Mouse (Mus musculus): ENCODE results near the gene Zfp512.
"Not testable (repeated sequence)": the region's sequence is repeated elsewhere in the genome, so short reads cannot be mapped to it uniquely, and the experiment has no call there.

Gene Zfp512

DNA sequence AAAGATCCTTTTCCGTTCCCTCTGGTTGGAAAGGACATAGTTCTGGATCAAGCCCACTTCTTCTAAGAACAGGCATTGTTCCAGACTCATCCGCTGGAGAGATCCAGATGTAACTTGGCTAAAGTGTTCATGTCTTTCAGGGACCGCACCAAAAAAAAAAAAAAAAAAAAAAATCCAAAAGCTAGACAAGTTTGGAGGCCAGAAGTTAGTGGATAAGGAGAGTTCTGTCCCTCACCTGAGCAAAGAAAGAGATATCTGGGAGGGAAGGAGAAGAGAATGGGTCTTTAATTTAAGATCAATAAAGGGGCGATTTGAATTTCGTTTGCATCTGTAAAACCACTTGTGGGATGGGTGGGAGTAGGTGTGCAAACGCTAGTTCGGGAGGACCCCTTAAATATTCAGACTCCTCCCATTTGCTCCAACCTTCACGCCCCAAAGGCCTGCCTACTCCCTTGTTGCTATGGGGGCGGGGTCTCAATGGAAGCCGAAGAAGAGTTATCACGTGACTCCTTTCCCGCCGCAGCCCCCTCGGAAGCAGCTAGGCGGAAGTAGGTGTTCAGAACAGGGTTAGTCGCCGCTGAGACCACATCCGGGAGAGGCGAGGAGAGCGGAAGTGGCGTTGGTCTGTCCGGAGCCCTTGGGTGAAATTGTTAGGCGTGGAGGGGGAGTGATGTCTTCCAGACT, at the start of gene Zfp512:
TSS of gene Zfp512 (plus strand) at position 554 of the 684 bp plus-strand sequence.
- DNase-seq (ENCODE audit: low spot score): peak; percentile 96

DNA sequence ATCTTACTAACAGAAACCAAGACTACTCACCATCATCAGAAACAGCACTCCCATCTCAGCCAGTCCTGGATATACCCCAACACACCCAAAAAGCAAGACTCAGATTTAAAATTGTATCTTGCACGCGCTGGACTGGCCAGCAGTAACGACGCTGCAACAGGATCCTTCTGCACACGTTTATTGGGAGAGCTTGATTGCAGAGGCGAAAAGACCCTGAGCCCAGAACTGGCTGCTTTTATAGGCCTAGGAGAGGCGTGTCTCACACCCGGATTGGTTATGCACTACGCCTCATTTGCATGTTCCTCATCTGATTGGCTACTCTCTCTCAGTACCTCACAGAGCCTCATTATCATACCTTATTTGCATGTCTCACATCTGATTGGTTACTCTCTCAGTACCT, 17.5 kb upstream of the Zfp512 start:
- not testable (repeated sequence) for DNase-seq (ENCODE audit: low spot score)

- DNase-seq (ENCODE audit: low spot score): peak; percentile 41
Measured at GRCm38 (mm10) chr5:31451336-31451735, 895 bp upstream of the Zfp512 start.

- DNase-seq (ENCODE audit: low spot score): no peak
Measured at GRCm38 (mm10) chr5:31452562-31452878, 289 bp downstream of the Zfp512 start.

- peak; percentile 9 for DNase-seq (ENCODE audit: low spot score)
Measured at GRCm38 (mm10) chr5:31452886-31453410, 717 bp downstream of the Zfp512 start.

DNA sequence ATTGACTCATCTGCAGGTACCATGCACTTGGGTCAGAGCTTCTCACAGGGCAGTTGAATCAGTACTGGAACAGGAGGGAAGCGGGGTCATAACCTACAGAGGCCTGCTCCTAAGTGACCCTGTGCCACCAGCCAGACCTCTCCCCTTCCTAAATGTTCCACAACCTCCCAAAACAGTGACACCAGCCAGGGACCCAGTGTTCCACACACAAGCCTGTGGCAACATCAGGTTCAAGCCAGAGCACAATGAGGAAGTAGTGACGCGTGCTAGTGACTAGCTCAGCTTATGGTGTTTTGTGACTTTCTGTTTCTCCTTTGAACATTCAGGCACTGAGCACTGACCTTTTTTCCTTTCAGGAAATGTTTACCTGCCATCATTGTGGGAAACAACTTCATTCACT, 15.6 kb downstream of the Zfp512 start:
- DNase-seq (ENCODE audit: low spot score): no peak

DNA sequence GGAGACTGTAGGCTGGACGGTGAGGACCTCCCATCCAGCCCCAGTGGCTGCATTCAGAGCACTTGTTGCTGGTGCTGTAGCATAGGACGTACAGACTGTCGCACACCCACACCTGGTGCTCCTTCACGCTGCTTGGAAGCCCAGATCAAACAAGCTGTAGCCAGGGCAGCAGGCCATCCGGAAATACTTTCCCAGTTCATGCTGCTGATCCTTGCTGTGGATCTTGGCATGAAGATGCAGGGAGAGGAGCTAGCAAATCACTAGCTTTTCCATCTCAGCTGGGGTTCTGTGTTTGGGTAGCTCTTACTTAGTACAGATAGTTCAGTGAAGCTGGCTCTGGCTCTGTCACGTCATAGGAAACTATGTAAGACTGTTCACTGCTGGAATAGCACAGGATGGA, 17.5 kb downstream of the Zfp512 start:
- DNase-seq (ENCODE audit: low spot score): no peak

DNA sequence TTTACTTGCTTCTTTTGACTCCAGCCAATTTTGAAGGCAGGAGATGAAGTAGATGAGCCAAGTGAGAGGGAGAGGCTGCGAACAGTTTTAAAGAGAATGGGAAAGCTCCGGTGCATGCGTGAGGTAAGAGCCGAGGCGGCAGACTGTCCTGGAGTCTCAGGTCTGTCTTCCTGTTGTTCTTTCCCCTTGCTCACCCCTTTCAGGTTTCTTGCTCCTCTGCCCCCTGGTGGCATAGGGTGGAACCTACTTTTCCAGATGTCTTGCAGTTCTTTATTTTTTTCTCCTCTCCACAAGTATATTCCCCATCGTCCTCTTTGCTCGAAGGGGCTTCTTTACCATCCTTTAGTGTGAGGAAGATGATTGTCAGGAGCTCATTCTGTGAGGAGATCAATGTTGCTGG, 18.1 kb downstream of the Zfp512 start:
- DNase-seq (ENCODE audit: low spot score): peak; percentile 51

GRCm38 (mm10) chr5:31480536-31480935, 28.3 kb downstream of the Zfp512 start:
- DNase-seq (ENCODE audit: low spot score): no peak

GRCm38 (mm10) chr5:31485440-31485839, 33.2 kb downstream of the Zfp512 start, which contains the start of gene 4930548H24Rik:
TSS of gene 4930548H24Rik (plus strand) at chr5:31485740.
- no peak for DNase-seq (ENCODE audit: low spot score)

DNA sequence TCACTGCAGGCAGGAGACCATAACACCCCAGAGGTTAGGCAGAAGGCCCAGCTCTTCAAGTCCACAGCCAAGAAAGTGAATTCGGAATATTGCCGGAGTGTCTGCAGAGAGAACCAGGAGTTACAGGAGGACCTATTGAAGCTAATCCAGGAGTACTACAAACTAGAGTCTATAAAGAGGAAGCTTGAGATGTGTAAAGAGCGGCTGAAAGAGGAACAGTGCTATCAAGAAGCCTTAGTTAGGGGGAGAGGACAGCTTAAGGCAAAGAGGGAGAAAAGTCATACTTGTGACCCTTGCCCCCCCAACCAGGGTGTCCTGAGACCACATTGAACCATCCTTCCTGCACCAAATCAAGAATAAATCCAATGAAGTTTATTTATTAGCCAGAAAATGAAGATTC, 35.7 kb downstream of the Zfp512 start:
- DNase-seq (ENCODE audit: low spot score): no peak

GRCm38 (mm10) chr5:31489116-31489769, 37.0 kb downstream of the Zfp512 start:
- no peak for DNase-seq (ENCODE audit: low spot score)

DNA sequence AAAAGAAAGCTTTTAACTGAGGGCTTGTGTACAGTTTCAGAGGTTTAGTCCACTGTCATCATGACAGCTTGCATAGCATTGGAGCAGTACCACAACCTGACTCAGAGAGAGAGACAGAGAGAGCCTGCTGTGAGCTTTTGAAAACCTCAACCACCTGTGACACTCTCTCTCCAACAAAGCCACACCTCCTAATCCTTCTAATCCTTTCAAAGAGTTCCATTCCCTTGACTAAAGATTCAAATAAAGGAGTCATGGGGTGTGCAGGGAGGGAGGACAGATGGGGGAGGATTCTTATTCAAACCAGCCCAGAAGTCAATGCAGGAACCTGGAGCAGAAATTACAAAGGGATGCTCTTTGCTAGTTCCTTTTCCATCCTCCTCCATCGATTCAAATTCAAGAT, 39.8 kb downstream of the Zfp512 start:
- DNase-seq (ENCODE audit: low spot score): no peak

DNA sequence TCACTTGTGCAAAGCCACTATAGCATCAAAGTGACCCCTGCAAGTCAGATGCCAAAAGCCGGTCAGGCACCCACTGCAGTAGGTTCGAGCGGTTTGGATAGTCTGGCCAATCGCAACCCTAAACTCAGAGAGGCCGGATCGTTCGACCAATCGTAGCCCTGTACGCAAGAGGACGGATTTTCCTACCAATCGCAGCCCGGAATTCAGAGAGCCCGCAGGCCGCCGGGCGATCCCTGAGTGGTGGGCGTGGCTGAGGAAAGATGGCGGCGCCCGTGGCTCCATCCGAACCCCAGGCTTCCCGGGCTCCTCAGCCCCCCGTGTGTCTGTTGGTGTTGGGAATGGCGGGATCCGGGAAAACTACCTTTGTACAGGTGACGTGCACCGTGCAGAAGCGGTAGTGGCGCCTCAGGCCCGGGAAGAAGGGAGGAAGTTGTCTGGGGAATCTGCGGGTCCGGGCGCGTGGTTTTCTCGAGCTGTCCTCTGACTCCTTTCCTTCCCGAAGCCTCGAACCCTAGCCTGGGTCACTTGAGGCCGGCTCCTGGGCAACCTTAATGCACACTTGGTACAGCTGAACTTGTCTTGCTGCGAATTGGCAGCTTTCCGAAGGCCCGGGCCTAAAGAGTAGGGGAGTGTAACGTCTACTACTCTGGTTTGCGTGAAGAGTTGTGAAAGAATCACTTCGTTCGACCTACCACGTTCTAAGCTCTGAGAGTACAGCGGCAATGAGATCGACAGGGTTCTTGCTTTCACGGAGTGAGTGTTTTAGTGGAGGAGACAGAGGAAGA, 42.5 kb downstream of the Zfp512 start, which contains the start of gene Gpn1:
TSS of gene Gpn1 (plus strand) at position 229 of the 785 bp plus-strand sequence.
- peak; percentile 91 for DNase-seq (ENCODE audit: low spot score)

DNA sequence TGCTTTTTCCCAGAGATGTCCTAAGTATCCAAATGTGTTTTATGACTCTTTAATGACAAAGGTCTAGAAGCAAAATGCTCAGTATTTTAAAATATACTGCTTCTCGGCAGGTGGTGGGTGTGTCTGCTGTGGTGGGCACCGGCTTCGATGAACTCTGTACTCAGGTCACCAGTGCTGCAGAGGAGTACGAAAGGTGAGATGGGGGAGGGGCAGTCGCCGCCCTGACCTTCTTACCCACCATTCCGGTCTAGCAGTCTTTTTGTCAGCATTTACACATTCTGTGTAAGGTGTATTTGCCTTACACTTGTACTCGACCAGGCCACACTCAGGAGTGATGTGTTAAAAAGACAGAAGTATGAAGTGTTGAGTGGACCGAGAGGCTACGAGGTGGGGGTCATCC, 52.6 kb downstream of the Zfp512 start:
- DNase-seq (ENCODE audit: low spot score): no peak

- no peak for DNase-seq (ENCODE audit: low spot score)
Measured at GRCm38 (mm10) chr5:31512481-31512880, 60.2 kb downstream of the Zfp512 start.

- DNase-seq (ENCODE audit: low spot score): no peak
Measured at GRCm38 (mm10) chr5:31520556-31520955, 68.3 kb downstream of the Zfp512 start.

- DNase-seq (ENCODE audit: low spot score): peak; percentile 86
Measured at GRCm38 (mm10) chr5:31526354-31527116, 74.3 kb downstream of the Zfp512 start, which contains the start of gene Slc4a1ap. TSS of gene Slc4a1ap (plus strand) at chr5:31526995.

DNA sequence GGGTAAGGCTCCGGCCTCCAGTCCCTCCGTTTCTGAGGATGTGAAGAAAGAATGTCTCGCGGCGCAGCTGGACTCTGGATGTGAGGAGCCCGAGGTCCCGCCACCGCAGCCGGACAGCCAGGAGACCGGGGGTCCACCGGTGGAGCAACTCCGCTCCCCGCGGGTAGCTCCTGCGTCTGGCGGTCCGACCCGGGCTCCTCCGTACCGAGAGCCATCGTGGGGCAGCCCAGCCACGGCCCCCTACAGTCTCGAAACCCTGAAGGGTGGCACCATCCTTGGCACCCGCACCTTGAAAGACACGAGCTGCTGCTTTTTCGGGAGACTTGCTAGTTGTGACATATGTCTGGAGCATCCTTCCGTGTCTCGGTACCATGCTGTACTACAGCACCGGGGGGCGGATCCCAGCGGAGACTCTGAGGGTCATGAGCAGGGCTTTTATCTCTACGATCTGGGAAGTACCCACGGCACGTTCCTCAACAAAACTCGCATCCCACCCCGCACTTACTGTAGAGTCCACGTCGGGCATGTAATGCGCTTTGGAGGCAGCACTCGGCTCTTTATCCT, 75.0 kb downstream of the Zfp512 start:
- no peak for DNase-seq (ENCODE audit: low spot score)

DNA sequence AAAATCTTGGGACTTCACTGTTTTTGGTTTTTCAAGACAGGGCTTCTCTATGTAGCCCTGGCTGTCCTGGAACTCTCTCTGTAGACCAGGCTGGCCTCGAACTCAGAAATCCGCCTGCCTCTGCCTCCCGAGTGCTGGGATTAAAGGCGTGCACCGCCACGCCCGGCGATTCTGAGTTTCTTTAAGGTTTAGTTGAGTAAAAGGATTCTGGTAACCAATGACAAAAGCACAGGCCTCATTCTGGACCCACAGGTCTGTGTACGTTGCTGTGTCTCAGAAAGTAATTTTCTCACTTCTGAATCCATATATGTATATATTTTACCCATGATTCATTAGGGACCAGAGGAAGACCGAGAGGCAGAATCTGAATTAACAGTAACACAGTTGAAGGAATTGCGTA, 75.5 kb downstream of the Zfp512 start, which contains the start of gene Supt7l:
TSS of gene Supt7l (minus strand) at position 101 of the 400 bp plus-strand sequence.
- DNase-seq (ENCODE audit: low spot score): not testable (repeated sequence)

DNA sequence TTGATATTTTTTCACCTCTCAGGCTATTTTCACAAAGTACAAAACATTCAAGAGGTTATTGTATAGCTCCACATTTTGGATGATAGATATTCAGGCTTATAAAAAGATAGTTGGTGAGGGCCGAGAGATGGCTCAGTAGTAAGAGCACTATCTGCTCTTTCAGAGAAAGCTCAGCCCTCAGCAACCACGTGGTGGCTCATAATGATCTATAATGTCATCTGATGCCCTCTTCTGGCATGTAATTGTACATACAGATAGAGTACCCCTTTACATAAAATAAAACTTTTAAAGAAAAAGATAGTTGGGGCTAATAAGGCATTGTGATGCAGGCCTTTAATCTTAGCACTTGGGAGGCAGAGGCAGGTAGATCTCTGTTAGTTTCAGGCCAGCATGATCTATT, 76.3 kb downstream of the Zfp512 start:
- no peak for DNase-seq (ENCODE audit: low spot score)
